Mouse (Mus musculus) hindbrain, postnatal 0 days (tissue): ENCODE data around the gene Aff4. TPM values are rescaled to one million over a fixed set of nuclear protein-coding genes. Genes with fewer than 3 reads are reported as not detected.

Experiments
- ATAC-seq: fragments of 200-750 bp; cut with Nextera tagmentation; 2 replicates; pipeline ENCODE4 v1.8.0; 2017; ENCODE audit warnings: mild to moderate bottlenecking, moderate TSS enrichment, moderate library complexity
- DNase-seq: peaks from one replicate; pipeline ENCODE4 v3.0.0-alpha.2; 2015; ENCODE audit warnings: low spot score
- H3K27ac ChIP-seq: fragments of 300-500 bp; sonication (generic); 2 replicates; pipeline ENCODE4 v1.5.1; 2014; ENCODE audit warnings: mild to moderate bottlenecking
- H3K27me3 ChIP-seq: fragments of 300-500 bp; sonication (generic); 2 replicates; pipeline ENCODE4 v1.6.1; 2014; ENCODE audit warnings: low read length, mixed read lengths; ENCODE audit not compliant: insufficient read depth
- H3K36me3 ChIP-seq: fragments of 300-500 bp; sonication (generic); 2 replicates; pipeline ENCODE4 v1.6.1; 2014; ENCODE audit warnings: low read length, mixed read lengths; ENCODE audit not compliant: insufficient read depth
- H3K4me1 ChIP-seq: fragments of 300-500 bp; sonication (generic); 2 replicates; pipeline ENCODE4 v1.6.1; 2014; ENCODE audit warnings: antibody characterized with exemption, low read length, mixed read lengths; ENCODE audit not compliant: insufficient read depth
- H3K4me2 ChIP-seq: fragments of 300-500 bp; sonication (generic); 2 replicates; pipeline ENCODE4 v1.6.1; 2014; ENCODE audit warnings: low read depth, mild to moderate bottlenecking, low read length, moderate library complexity, mixed read lengths
- H3K4me3 ChIP-seq: fragments of 300-500 bp; sonication (generic); 2 replicates; pipeline ENCODE4 v1.5.1; 2014; ENCODE audit warnings: low read length
- H3K9ac ChIP-seq: fragments of 300-500 bp; sonication (generic); replicated peaks from 2 replicates; pipeline ENCODE4 v1.6.1; 2014; ENCODE audit warnings: mild to moderate bottlenecking, low read length, moderate library complexity, mixed read lengths
- H3K9me3 ChIP-seq: fragments of 300-500 bp; sonication (generic); 2 replicates; pipeline ENCODE4 v1.6.1; 2016; ENCODE audit warnings: low read length, mixed read lengths
- CTCF ChIP-seq: IDR thresholded peaks from 2 replicates; pipeline ENCODE4 v1.5.1; 2016; ENCODE audit warnings: antibody characterized with exemption, control low read depth, low read depth
- WGBS: fragments of 180-500 bp; shearing (Covaris S2); extraction: QIAGEN DNeasy Blood & Tissue Kit; methylation state at CpG from one replicate; pipeline ENCODE4 v1.1.7; 2014; 5-methylcytosine and 5-hydroxymethylcytosine counted together
- polyA plus RNA-seq: library from polyadenylated mRNA; unstranded; fragments of >200 nt; fragmentation: Nextera tagmentation; extraction: Ambion mirVana; gene quantifications from 2 replicates; pipeline ENCODE4 v1.2.1, GENCODE M21; 2015
- total RNA-seq: library from RNA; depleted of rRNA; stranded (reverse); fragments of >200 nt; gene quantifications from 2 replicates; pipeline ENCODE4 v1.2.3, GENCODE M21; 2014

Gene Aff4
- total and polyA plus RNA-seq, 2 experiments from 2014 or later = 91.0 to 111 TPM

- ATAC-seq (no peak), DNase-seq (no peak)
- WGBS = 81% methylated on average over 8 of the region's 8 CpGs
- H3K27ac ChIP-seq = no peak overlapping the region
- no peak overlapping the region for H3K4me3 ChIP-seq
- no peak overlapping the region for H3K9ac ChIP-seq
- no peaks in the 10 kb centered on the region for H3K4me1 ChIP-seq
- H3K36me3 ChIP-seq = no peaks in the 10 kb centered on the region
- TF ChIP-seq CTCF = no peak
- H3K9me3 ChIP-seq = no peaks in the 10 kb centered on the region
- H3K4me2 ChIP-seq = no peak overlapping the region
- no peaks in the 10 kb centered on the region for H3K27me3 ChIP-seq
Measured at GRCm38 (mm10) chr11:53447996-53448395, 97.4 kb downstream of the Aff4 start.

GRCm38 (mm10) chr11:53448529-53448928, 97.9 kb downstream of the Aff4 start:
- ATAC-seq (no peak), DNase-seq (peak; percentile 36)
- Histone ChIP-seq H3K27ac (no peak overlapping the region; the same call in 1 of the 2 replicates), H3K9me3 (no peaks in the 10 kb centered on the region), H3K27me3 (no peaks in the 10 kb centered on the region), H3K4me1 (no peaks in the 10 kb centered on the region), H3K36me3 (no peaks in the 10 kb centered on the region), H3K9ac (no peak overlapping the region), H3K4me2 (no peak overlapping the region), H3K4me3 (no peak overlapping the region)
- WGBS = 70% methylated on average over 1 of the region's 1 CpGs
- TF ChIP-seq CTCF = no peak

GRCm38 (mm10) chr11:53450070-53450705, 99.6 kb downstream of the Aff4 start:
- WGBS = 56% methylated on average over 15 of the region's 15 CpGs
- Histone ChIP-seq H3K36me3 (no peaks in the 10 kb centered on the region), H3K9me3 (no peaks in the 10 kb centered on the region), H3K4me3 (no peak overlapping the region), H3K27ac (no peak overlapping the region), H3K4me1 (no peaks in the 10 kb centered on the region), H3K27me3 (no peaks in the 10 kb centered on the region), H3K9ac (no peak overlapping the region), H3K4me2 (no peak overlapping the region)
- DNase-seq (no peak), ATAC-seq (no peak)
- TF ChIP-seq CTCF = no peak

- WGBS = 78% methylated on average over 2 of the region's 2 CpGs
- Histone ChIP-seq H3K9ac (no peak overlapping the region), H3K4me3 (no peak overlapping the region), H3K4me1 (no peaks in the 10 kb centered on the region), H3K36me3 (no peaks in the 10 kb centered on the region), H3K4me2 (no peak overlapping the region), H3K27me3 (no peaks in the 10 kb centered on the region), H3K27ac (no peak overlapping the region), H3K9me3 (no peaks in the 10 kb centered on the region)
- TF ChIP-seq CTCF = no peak
- ATAC-seq (no peak), DNase-seq (no peak)
Measured at GRCm38 (mm10) chr11:53451361-53451760, 100.7 kb downstream of the Aff4 start.

GRCm38 (mm10) chr11:53452396-53452795, 101.8 kb downstream of the Aff4 start:
- Histone ChIP-seq H3K27me3 (no peaks in the 10 kb centered on the region), H3K4me3 (no peak overlapping the region), H3K4me2 (no peak overlapping the region), H3K4me1 (no peaks in the 10 kb centered on the region), H3K27ac (no peak overlapping the region), H3K9ac (no peak overlapping the region), H3K36me3 (no peaks in the 10 kb centered on the region), H3K9me3 (no peaks in the 10 kb centered on the region)
- TF ChIP-seq CTCF = no peak
- ATAC-seq (no peak), DNase-seq (no peak)
- WGBS = 92% methylated on average over 9 of the region's 9 CpGs

- no peak overlapping the region for H3K4me2 ChIP-seq
- no peak overlapping the region for H3K4me3 ChIP-seq
- TF ChIP-seq CTCF = no peak
- ATAC-seq (no peak), DNase-seq (no peak)
- no peaks in the 10 kb centered on the region for H3K9me3 ChIP-seq
- H3K27ac ChIP-seq = no peak overlapping the region
- H3K4me1 ChIP-seq = no peaks in the 10 kb centered on the region
- H3K9ac ChIP-seq = no peak overlapping the region
- H3K36me3 ChIP-seq = no peaks in the 10 kb centered on the region
- 82% methylated on average over 5 of the region's 5 CpGs for WGBS
- H3K27me3 ChIP-seq = 0 out of 2 replicates have a peak, but pooled peaks cover under 1% of the 10 kb centered on the region
Measured at GRCm38 (mm10) chr11:53453031-53453430, 102.4 kb downstream of the Aff4 start.
